ENCODE assay signal across 8 mouse cellular contexts in genomic region chr2:84677968-84678880, GRCm38 (mm10). TPM values are rescaled to one million over a fixed set of nuclear protein-coding genes. Genes with fewer than 3 reads are reported as not detected.
DNase-seq lines count a peak whose midpoint lies in the region; ATAC-seq lines count a peak whose summit lies in the region.

TSS of gene Gm28635 (minus strand) at chr2:84678041.
TSS of gene Med19 (plus strand) at chr2:84678402.

- DNase-seq in adrenal gland, adult (ENCODE audit: inconsistent age in 2 of 2, low spot score in 1 of 2) = peak; percentile 94 to 98
- DNase-seq in embryo, embryonic 10.5 days (ENCODE audit: low spot score) = peak; percentile 100
- DNase-seq in gastrocnemius, postnatal 14 days = peak; percentile 91
- DNase-seq in left cerebral cortex, postnatal 10 days (ENCODE audit: extremely low spot score in 1 of 2, low spot score in 2 of 2) = peak; percentile 94 to 98
- peak; percentile 89 for DNase-seq in right cerebral cortex, postnatal 25 days
- peak; percentile 83 to 88 for DNase-seq in urinary bladder, postnatal 4 days (ENCODE audit: low spot score in 2 of 2)

- peak; percentile 98 for ATAC-seq in inflammation-experienced regulatory T-cells, adult 6 months
- ATAC-seq in megakaryocyte-erythroid progenitor cell, adult 5-6 weeks (replicated peaks; ENCODE audit: low FRiP score, low TSS enrichment, poor library complexity, severe bottlenecking) = peak; percentile 96

- intact Hi-C loops in gastrocnemius, postnatal 14 days (cut with DNase I; ENCODE audit: low total_unique reads) = no loop called here
- intact Hi-C loops in left cerebral cortex, postnatal 10 days (cut with DNase I) = no loop called here

RNA-seq across cellular contexts. Expression of gene Gm28635, which starts in this region (rescaled TPM):
- total RNA-seq in gastrocnemius, postnatal 14 days (2021) = not detected
- polyA plus RNA-seq in inflammation-experienced regulatory T-cells, adult 6 months (2017; shearing (Covaris generic)) = not detected
- 10 to 100 TPM in 1 of 2 experiments, 1 to 10 TPM in 1; 6.7 to 11.1 TPM for total RNA-seq in left cerebral cortex, postnatal 10 days (2021)
- total RNA-seq in megakaryocyte-erythroid progenitor cell, adult 5-6 weeks (2014; fragmentation: Nextera tagmentation) = 0.82 TPM in 1 of 2 replicates, not detected in the other
- not detected in 2 replicates for total RNA-seq in megakaryocyte-erythroid progenitor cell, adult 5-6 weeks (2017)

RNA-seq across cellular contexts. Expression of gene Med19, which starts in this region (rescaled TPM):
- 1 to 10 TPM; 7.4 to 9.9 TPM for total RNA-seq in gastrocnemius, postnatal 14 days (2021)
- 10 to 100 TPM; 16.8 to 20.5 (median 18.9) TPM for polyA plus RNA-seq in inflammation-experienced regulatory T-cells, adult 6 months (2017; shearing (Covaris generic))
- 10 to 100 TPM; 36.1 to 36.8 TPM for total RNA-seq in left cerebral cortex, postnatal 10 days (2021)
- total RNA-seq in megakaryocyte-erythroid progenitor cell, adult 5-6 weeks (2014; fragmentation: Nextera tagmentation) = 29.3 and 38.1 TPM in 2 replicates
- total RNA-seq in megakaryocyte-erythroid progenitor cell, adult 5-6 weeks (2017) = 26.8 and 30.1 TPM in 2 replicates

Comparison
In these comparisons a context has a peak if more than half of its experiments do, and no peak if none do; other contexts are left out.
1. Peak in every context shown above with its lines: DNase-seq and ATAC-seq.
2. RNA of gene Gm28635 (total RNA-seq): 6.7 to 11.1 TPM in left cerebral cortex, postnatal 10 days; not detected in gastrocnemius, postnatal 14 days and 0.82 TPM in megakaryocyte-erythroid progenitor cell, adult 5-6 weeks; every median in the first group is over 4 times any median in the second.